Mouse (Mus musculus): ENCODE measurements at regions not wholly inside any gene's neighbourhood (a gene's known extent, or its start where the extent isn't known, plus 50 kb on each side); places are given as distances from the start of the nearest gene placed in this dataset.

GRCm38 (mm10) chr15:49484582-49484981 lies 4400.1 kb upstream of the Gm7489 start:
- Histone ChIP-seq H3K4me3 (ENCODE audit: low read depth, low read length) (no peak overlapping the region), H3K27me3 (ENCODE audit: control insufficient read depth, insufficient read depth, low read length) (no peaks in the 10 kb centered on the region), H3K36me3 (ENCODE audit: control insufficient read depth, insufficient read depth, low read length) (no peaks in the 10 kb centered on the region), H3K27ac (replicated peaks) (no peak overlapping the region), H3K9me3 (ENCODE audit: control insufficient read depth, low read length) (no peaks in the 10 kb centered on the region), H3K4me2 (replicated peaks; ENCODE audit: low read depth) (no peak overlapping the region), H3K4me1 (replicated peaks; ENCODE audit: control insufficient read depth, insufficient read depth) (no peaks in the 10 kb centered on the region), H3K9ac (ENCODE audit: low read length) (no peak overlapping the region)
- TF ChIP-seq EP300 (optimal IDR thresholded peaks at IDR 0.05) (no peak), CTCF (IDR thresholded peaks at IDR 0.05; ENCODE audit: low read depth) (no peak)
- no peak for DNase-seq (ENCODE audit: low spot score)
- no peak for ATAC-seq (ENCODE audit: low FRiP score, low TSS enrichment)

- Histone ChIP-seq H3K36me3 (ENCODE audit: control insufficient read depth, insufficient read depth, low read length) (no peaks in the 10 kb centered on the region), H3K27ac (replicated peaks) (no peak overlapping the region), H3K4me1 (replicated peaks; ENCODE audit: control insufficient read depth, insufficient read depth) (no peaks in the 10 kb centered on the region), H3K4me2 (replicated peaks; ENCODE audit: low read depth) (no peak overlapping the region), H3K27me3 (ENCODE audit: control insufficient read depth, insufficient read depth, low read length) (no peaks in the 10 kb centered on the region), H3K9me3 (ENCODE audit: control insufficient read depth, low read length) (no peaks in the 10 kb centered on the region), H3K9ac (ENCODE audit: low read length) (no peak overlapping the region), H3K4me3 (ENCODE audit: low read depth, low read length) (no peak overlapping the region)
- no peak for ATAC-seq (ENCODE audit: low FRiP score, low TSS enrichment)
- TF ChIP-seq EP300 (optimal IDR thresholded peaks at IDR 0.05), result no peak
- TF ChIP-seq CTCF (IDR thresholded peaks at IDR 0.05; ENCODE audit: low read depth), result peak; percentile 29
- 43% methylated on average over 2 of the region's 2 CpGs for WGBS
- DNase-seq (ENCODE audit: low spot score), result no peak
Measured at GRCm38 (mm10) chr15:49492836-49493235, 4391.9 kb upstream of the Gm7489 start.

GRCm38 (mm10) chr15:49501821-49502220 lies 4382.9 kb upstream of the Gm7489 start:
- H3K9ac ChIP-seq (ENCODE audit: low read length), result no peak overlapping the region
- no peaks in the 10 kb centered on the region for H3K4me1 ChIP-seq (replicated peaks; ENCODE audit: control insufficient read depth, insufficient read depth)
- H3K27ac ChIP-seq (replicated peaks), result no peak overlapping the region
- no peaks in the 10 kb centered on the region for H3K9me3 ChIP-seq (ENCODE audit: control insufficient read depth, low read length)
- H3K36me3 ChIP-seq (ENCODE audit: control insufficient read depth, insufficient read depth, low read length), result no peaks in the 10 kb centered on the region
- TF ChIP-seq EP300 (optimal IDR thresholded peaks at IDR 0.05) (no peak), CTCF (IDR thresholded peaks at IDR 0.05; ENCODE audit: low read depth) (no peak)
- no peaks in the 10 kb centered on the region for H3K27me3 ChIP-seq (ENCODE audit: control insufficient read depth, insufficient read depth, low read length)
- no peak overlapping the region for H3K4me2 ChIP-seq (replicated peaks; ENCODE audit: low read depth)
- no peak overlapping the region for H3K4me3 ChIP-seq (ENCODE audit: low read depth, low read length)
- ATAC-seq (ENCODE audit: low FRiP score, low TSS enrichment), result no peak
- DNase-seq (ENCODE audit: low spot score), result no peak

Data from stomach, postnatal 0 days (tissue).